In the genomic region with DNA sequence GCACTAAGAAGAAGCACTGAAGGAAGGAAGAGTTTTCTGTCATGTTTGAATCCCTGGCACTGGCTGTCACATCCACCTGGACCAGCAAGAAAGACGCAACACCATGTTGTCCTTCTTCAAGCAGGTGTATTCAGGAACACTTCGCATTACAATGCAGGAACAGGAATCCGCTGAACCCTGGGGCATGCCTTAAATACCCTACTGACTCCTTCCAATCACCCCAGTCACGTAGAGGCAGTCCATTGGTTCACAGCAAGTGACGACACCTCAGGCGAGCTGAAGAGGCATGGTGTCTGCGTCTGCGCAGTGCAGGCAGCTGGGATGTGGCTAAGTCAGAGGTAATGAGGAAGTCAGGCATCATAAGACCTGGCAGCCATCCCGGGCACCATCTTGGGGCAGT, we compare ENCODE assay signal across 22 mouse cellular contexts.
"Had no signal": no experiment of that assay in that cellular context is flagged by ENCODE, and none has a peak within 500 bp of the region (broad histone marks: within the 10 kb centered on the region; RNA-seq: fewer than 3 reads in every experiment).

No protein-coding gene starts in this region.

- DNase-seq: gastrocnemius, adult 2 months; gastrocnemius, postnatal 14 days; gastrocnemius, postnatal 36 days; heart, adult 2 months; heart, postnatal 14 days; heart, postnatal 36 days; kidney, adult 11 months; kidney, adult 2 months; kidney, postnatal 10 days; kidney, postnatal 25 days; kidney, postnatal 4 days; layer of hippocampus, postnatal 36 days; left cerebral cortex, postnatal 4 days had no signal

- H3K36me3 ChIP-seq: heart, embryonic 13.5 days; heart, embryonic 15.5 days; hindbrain, embryonic 13.5 days; hindbrain, embryonic 15.5 days; limb, embryonic 13.5 days; limb, embryonic 15.5 days; liver, embryonic 12.5 days had no signal

- H3K4me3 ChIP-seq: gastrocnemius, adult 2 months; heart, adult 2 months; heart, embryonic 13.5 days; heart, embryonic 15.5 days; hindbrain, embryonic 13.5 days; hindbrain, embryonic 15.5 days; layer of hippocampus, adult 2 months; limb, embryonic 13.5 days; limb, embryonic 15.5 days; liver, embryonic 12.5 days had no signal

- H3K27me3 ChIP-seq: heart, embryonic 13.5 days; heart, embryonic 15.5 days; hindbrain, embryonic 13.5 days; hindbrain, embryonic 15.5 days; limb, embryonic 13.5 days; limb, embryonic 15.5 days; liver, embryonic 12.5 days had no signal

- H3K4me2 ChIP-seq: heart, embryonic 11.5 days; heart, embryonic 13.5 days; heart, embryonic 15.5 days; hindbrain, embryonic 13.5 days; hindbrain, embryonic 15.5 days; limb, embryonic 13.5 days; limb, embryonic 15.5 days; liver, embryonic 12.5 days had no signal
